Mouse (Mus musculus) stomach, postnatal 0 days (tissue): ENCODE measurements around the gene Drc7. TPM values are rescaled to one million over a fixed set of nuclear protein-coding genes. Genes with fewer than 3 reads are reported as not detected.

Experiments used
- ATAC-seq: fragments of 200-750 bp; cut with Nextera tagmentation; 2 replicates; pipeline ENCODE4 v1.8.0; 2017; ENCODE audit not compliant: low FRiP score, low TSS enrichment
- DNase-seq: peaks from one replicate; pipeline ENCODE4 v3.0.0-alpha.2; 2016; ENCODE audit warnings: low spot score
- H3K27ac ChIP-seq: fragments of 300-500 bp; sonication (generic); replicated peaks from 2 replicates; pipeline ENCODE4 v1.5.1; 2014; ENCODE audit warnings: mild to moderate bottlenecking, control low read depth
- H3K27me3 ChIP-seq: fragments of 300-500 bp; sonication (generic); 2 replicates; pipeline ENCODE4 v1.6.1; 2014; ENCODE audit warnings: low read length; ENCODE audit not compliant: control insufficient read depth, insufficient read depth
- H3K36me3 ChIP-seq: fragments of 300-500 bp; sonication (generic); 2 replicates; pipeline ENCODE4 v1.6.1; 2014; ENCODE audit warnings: low read length, mixed read lengths; ENCODE audit not compliant: control insufficient read depth, insufficient read depth
- H3K4me1 ChIP-seq: fragments of 300-500 bp; sonication (generic); replicated peaks from 2 replicates; pipeline ENCODE4 v1.6.1; 2014; ENCODE audit warnings: antibody characterized with exemption; ENCODE audit not compliant: control insufficient read depth, insufficient read depth
- H3K4me2 ChIP-seq: fragments of 300-500 bp; sonication (generic); replicated peaks from 2 replicates; pipeline ENCODE4 v1.6.1; 2014; ENCODE audit warnings: low read depth, mild to moderate bottlenecking, control low read depth, moderate library complexity
- H3K4me3 ChIP-seq: fragments of 300-500 bp; sonication (generic); 2 replicates; pipeline ENCODE4 v1.5.1; 2014; ENCODE audit warnings: low read depth, low read length, control low read depth
- H3K9ac ChIP-seq: fragments of 300-500 bp; sonication (generic); 2 replicates; pipeline ENCODE4 v1.6.1; 2014; ENCODE audit warnings: mild to moderate bottlenecking, low read length, control low read depth, mixed read lengths
- H3K9me3 ChIP-seq: fragments of 300-500 bp; sonication (generic); 2 replicates; pipeline ENCODE4 v1.6.1; 2016; ENCODE audit warnings: low read length; ENCODE audit not compliant: control insufficient read depth
- CTCF ChIP-seq: IDR thresholded peaks from 2 replicates; pipeline ENCODE4 v1.5.1; 2016; ENCODE audit warnings: antibody characterized with exemption, low read depth, mild to moderate bottlenecking, moderate library complexity
- EP300 ChIP-seq: optimal IDR thresholded peaks from 2 replicates; pipeline ENCODE3; 2016; ENCODE audit warnings: antibody characterized with exemption
- WGBS: fragments of 180-500 bp; shearing (Covaris S2); extraction: QIAGEN DNeasy Blood & Tissue Kit; methylation state at CpG from one replicate; pipeline ENCODE4 v1.1.7; 2014; 5-methylcytosine and 5-hydroxymethylcytosine counted together
- polyA plus RNA-seq: library from polyadenylated mRNA; unstranded; fragments of >200 nt; fragmentation: Nextera tagmentation; extraction: Ambion mirVana; gene quantifications from 2 replicates; pipeline ENCODE4 v1.2.1, GENCODE M21; 2015

Gene Drc7
- polyA plus RNA-seq, 1 experiment from 2014 or later: 0.04 TPM

DNA sequence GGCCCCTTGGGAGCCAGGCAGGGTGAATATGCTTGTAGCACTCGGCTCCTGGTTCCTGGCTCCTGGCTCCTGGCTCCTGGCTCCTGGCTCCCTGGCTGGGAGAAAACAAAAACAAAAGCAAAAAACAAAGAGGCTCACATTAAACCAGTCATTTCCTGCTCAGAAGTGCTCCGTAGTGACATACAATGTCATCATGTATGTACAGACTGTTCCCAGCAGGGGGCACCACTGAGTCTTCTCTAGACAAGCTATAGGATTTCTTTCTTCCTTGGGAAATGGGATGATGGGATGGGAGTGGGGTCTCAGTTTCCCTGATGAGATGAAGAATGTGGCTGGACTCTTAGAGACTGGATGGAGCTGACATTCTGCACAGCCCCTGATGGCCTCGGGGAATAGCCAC is 12.7 kb downstream of the Drc7 start:
- DNase-seq (peak; percentile 64), ATAC-seq (no peak)
- H3K9me3 ChIP-seq: no peaks in the 10 kb centered on the region
- H3K4me1 ChIP-seq: no peaks in the 10 kb centered on the region
- H3K9ac ChIP-seq: no peak overlapping the region
- 59% methylated on average over 3 of the region's 3 CpGs for WGBS
- no peaks in the 10 kb centered on the region for H3K36me3 ChIP-seq
- H3K4me2 ChIP-seq: no peak overlapping the region
- H3K27ac ChIP-seq: no peak overlapping the region
- H3K27me3 ChIP-seq: no peaks in the 10 kb centered on the region
- H3K4me3 ChIP-seq: no peak overlapping the region
- TF ChIP-seq EP300 (no peak), CTCF (peak; percentile 75)

DNA sequence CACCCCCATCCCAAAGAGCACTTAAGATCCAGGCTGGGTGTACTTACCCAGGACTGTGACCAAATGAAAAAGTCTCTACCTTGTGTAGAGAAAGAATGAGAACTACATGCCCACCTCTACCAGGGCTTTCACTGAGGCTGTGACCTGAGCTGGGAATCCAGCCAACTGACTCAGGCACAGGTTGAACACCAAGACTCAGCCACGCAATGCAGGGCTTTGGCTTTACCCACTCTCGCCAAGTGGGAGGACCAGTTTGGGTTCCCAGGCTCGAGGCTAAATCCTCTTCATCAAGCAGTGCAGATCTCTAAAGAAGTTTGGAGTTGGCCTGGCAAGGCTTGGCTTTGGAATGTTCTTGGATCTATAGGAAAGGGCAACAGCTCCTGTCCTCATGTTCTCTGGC is 20.6 kb downstream of the Drc7 start:
- H3K4me2 ChIP-seq: no peak overlapping the region
- 51% methylated on average over 3 of the region's 3 CpGs for WGBS
- H3K9me3 ChIP-seq: no peaks in the 10 kb centered on the region
- ATAC-seq: no peak
- no peak overlapping the region for H3K9ac ChIP-seq
- H3K4me1 ChIP-seq: no peaks in the 10 kb centered on the region
- no peaks in the 10 kb centered on the region for H3K36me3 ChIP-seq
- H3K27me3 ChIP-seq: no peaks in the 10 kb centered on the region
- TF ChIP-seq EP300 (no peak), CTCF (no peak)
- no peak overlapping the region for H3K4me3 ChIP-seq
- no peak overlapping the region; the same call in 1 of the 2 replicates for H3K27ac ChIP-seq
- no peak for DNase-seq

DNA sequence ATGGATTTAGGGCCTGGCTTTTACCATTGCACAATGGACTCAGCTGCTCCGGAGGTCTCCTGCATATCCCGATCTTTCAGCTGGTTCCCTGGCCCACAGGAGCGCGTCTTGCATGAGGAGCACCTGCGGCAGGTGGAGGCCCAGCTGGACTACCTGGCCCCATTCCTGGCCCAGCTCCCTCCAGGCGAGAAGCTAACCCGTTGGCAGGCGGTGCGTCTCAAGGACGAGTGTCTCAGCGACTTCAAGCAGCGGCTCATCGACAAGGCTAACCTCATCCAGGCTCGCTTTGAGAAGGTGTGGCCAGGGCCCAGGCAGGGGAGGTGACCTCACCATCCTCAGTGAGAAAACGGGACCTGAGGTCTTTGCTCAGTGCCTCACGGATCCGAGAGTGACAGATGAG is 21.2 kb downstream of the Drc7 start:
- no peaks in the 10 kb centered on the region for H3K36me3 ChIP-seq
- no peak overlapping the region for H3K27ac ChIP-seq
- H3K27me3 ChIP-seq: no peaks in the 10 kb centered on the region
- ATAC-seq (no peak), DNase-seq (no peak)
- 70% methylated on average over 17 of the region's 17 CpGs for WGBS
- H3K4me3 ChIP-seq: no peak overlapping the region
- no peaks in the 10 kb centered on the region for H3K4me1 ChIP-seq
- H3K9ac ChIP-seq: no peak overlapping the region
- H3K4me2 ChIP-seq: no peak overlapping the region
- TF ChIP-seq EP300 (no peak), CTCF (no peak)
- H3K9me3 ChIP-seq: no peaks in the 10 kb centered on the region

DNA sequence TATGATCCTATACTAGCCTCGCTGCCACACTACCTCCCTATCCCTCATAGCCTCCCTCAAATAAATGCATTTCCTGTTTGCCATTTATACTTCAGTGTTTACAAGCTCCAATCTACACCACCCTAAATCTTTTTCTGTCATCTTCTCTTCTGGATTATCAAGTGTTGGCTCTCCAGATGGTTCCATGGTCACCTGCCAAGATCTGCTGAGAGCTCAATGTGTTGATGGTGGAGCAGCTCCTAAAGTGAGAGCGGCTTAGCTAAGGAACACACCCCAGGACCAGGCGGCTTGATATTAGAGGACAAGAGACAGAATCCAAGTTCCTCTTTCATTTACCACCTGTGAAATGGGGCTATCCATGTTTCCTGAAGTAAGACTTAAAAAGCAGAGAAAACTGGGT is 23.2 kb downstream of the Drc7 start:
- no peaks in the 10 kb centered on the region for H3K27me3 ChIP-seq
- H3K36me3 ChIP-seq: no peaks in the 10 kb centered on the region
- no peak overlapping the region for H3K4me2 ChIP-seq
- no peak overlapping the region for H3K27ac ChIP-seq
- no peak overlapping the region for H3K4me3 ChIP-seq
- ATAC-seq (no peak), DNase-seq (no peak)
- H3K4me1 ChIP-seq: no peaks in the 10 kb centered on the region
- whole genome bisulfite sequencing: 65% methylated on average over 3 of the region's 3 CpGs
- H3K9me3 ChIP-seq: no peaks in the 10 kb centered on the region
- no peak overlapping the region for H3K9ac ChIP-seq
- TF ChIP-seq CTCF: no peak
- no peak for TF ChIP-seq EP300

DNA sequence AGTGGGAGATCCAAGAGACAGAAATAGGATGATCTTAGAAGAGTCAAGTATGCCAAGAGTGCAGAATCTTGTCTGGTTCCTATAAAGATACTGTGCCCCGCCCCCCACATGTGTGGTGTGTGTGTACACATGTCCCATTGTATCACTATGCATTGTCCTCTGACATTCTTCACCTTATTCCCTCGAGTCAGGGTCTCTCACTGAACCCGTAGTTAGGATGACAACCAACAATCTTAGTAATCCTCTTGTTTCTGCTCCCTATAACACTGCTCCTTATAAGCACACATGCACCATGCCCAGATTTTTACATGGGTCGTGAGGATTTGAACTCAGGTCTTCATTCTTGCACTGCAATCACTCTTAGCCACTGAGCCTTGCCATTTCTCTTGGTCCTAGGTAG is 24.4 kb downstream of the Drc7 start:
- no peak overlapping the region for H3K4me2 ChIP-seq
- DNase-seq: no peak
- H3K4me1 ChIP-seq: no peaks in the 10 kb centered on the region
- H3K9ac ChIP-seq: no peak overlapping the region
- no peaks in the 10 kb centered on the region for H3K36me3 ChIP-seq
- 90% methylated on average over 4 of the region's 4 CpGs for WGBS
- H3K27ac ChIP-seq: no peak overlapping the region
- ATAC-seq: no peak
- no peak overlapping the region for H3K4me3 ChIP-seq
- H3K9me3 ChIP-seq: no peaks in the 10 kb centered on the region
- H3K27me3 ChIP-seq: no peaks in the 10 kb centered on the region
- TF ChIP-seq CTCF (no peak), EP300 (no peak)

DNA sequence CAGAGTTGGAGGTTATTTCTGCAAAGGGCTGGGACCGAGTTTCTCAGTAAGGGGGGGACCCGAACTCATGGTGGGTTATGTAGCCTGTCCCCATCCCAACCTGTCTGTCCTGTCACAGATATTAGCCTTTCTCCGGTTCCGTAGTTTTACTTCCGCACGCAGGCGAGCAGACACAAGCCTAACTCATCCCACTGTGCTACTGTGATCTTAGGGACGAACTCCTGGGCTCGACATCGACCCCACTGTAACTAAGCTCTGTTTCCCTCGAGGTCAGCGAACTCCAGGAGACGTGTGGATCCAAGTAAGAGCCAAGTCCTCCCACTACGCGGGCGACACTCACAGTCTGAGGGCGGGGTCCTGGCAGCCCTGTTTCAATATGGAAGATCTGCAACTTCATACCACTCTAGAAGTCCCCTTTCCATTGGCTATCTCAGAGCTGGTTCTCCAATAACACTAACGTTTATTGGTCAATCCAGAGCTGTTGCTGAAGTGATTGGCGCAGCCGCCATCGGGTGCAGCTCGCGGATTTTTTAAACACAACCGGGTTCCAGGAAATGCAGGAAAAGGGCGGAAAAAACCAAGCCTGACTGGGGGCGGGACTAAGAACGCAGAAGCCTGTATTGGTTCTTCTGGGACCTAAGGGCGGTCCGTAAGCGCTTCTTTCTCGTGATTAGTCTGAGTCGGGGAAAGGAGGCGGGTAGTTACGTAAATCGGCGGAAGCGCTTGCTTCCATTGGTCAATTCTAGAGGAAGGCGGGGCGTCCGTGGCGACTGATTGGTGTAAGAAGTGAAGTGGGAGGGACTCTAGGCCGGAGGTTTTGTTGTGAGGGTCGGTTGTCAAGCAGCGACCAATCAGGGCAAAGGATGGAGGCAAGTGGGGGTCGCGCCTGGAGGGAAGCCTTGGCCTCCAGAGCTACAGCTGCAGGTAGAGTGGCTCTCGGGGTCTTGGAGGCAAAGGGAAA is 25.8 kb downstream of the Drc7 start, which contains the start of gene Katnb1:
Gene Katnb1 (plus strand): TSS at position 806 of the 961 bp plus-strand sequence.
- H3K27me3 ChIP-seq: no peaks in the 10 kb centered on the region
- H3K4me1 ChIP-seq: no peaks in the 10 kb centered on the region
- peak within 1 kb of the TSS; percentile 71 for H3K4me3 ChIP-seq
- H3K9me3 ChIP-seq: no peaks in the 10 kb centered on the region
- peaks cover 2% of the 10 kb centered on the region; the same call in 1 of the 2 replicates for H3K36me3 ChIP-seq
- ATAC-seq (peak; percentile 98), DNase-seq (peak; percentile 97)
- peak within 1 kb of the TSS; percentile 81 for H3K4me2 ChIP-seq
- WGBS: under 1% methylated on average over 47 of the region's 47 CpGs
- TF ChIP-seq CTCF (no peak), EP300 (peak; percentile 99)
- peak within 1 kb of the TSS; percentile 76 for H3K9ac ChIP-seq
- peak within 1 kb of the TSS; percentile 73 for H3K27ac ChIP-seq
